Mouse (Mus musculus): ENCODE measurements at regions not wholly inside any gene's neighbourhood (a gene's known extent, or its start where the extent isn't known, plus 50 kb on each side); places are given as distances from the start of the nearest gene placed in this dataset.

DNA sequence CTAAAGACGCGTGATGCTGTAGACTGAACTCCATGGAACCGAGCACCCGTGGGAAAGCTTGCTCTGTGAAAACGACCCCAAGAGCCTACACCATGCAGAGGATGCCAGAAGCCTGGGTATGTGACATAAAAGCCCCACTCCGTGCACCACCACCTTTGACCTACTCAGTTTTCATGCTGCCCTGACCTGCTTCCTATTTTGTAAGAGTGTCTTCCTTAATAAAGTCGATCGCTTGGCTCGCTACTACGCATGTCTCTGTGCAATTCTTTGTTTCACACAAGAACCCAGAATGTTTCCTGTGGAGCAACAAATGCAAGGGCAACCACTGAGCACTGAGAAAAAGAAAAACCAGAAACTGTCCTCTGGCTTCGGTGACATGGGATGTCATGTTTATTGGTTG, 60.5 kb downstream of the Sec61b start:
- no peak for ATAC-seq (replicated peaks; ENCODE audit: low read depth, poor library complexity, severe bottlenecking)

DNA sequence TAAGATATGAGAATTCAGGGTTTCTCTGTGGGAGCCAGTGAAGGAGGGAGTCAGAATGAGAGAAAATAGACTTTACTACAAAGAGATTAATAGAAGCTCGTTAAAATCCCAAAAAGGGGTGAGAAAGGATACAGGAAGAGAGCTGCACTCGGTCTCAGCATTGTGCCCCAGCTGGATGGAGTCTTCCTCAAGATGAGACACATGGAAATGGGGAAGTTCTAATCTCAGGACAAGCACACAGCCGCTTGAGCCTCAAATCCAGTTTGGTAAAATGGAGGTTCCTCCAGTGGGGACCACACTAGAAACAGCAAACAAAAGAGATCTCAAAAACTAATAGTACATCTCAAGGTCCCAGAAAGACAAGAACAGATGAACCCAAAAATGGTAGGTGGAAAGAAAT, 93.2 kb downstream of the Sec61b start:
- peak; percentile 72 for ATAC-seq (replicated peaks; ENCODE audit: low read depth, poor library complexity, severe bottlenecking)

DNA sequence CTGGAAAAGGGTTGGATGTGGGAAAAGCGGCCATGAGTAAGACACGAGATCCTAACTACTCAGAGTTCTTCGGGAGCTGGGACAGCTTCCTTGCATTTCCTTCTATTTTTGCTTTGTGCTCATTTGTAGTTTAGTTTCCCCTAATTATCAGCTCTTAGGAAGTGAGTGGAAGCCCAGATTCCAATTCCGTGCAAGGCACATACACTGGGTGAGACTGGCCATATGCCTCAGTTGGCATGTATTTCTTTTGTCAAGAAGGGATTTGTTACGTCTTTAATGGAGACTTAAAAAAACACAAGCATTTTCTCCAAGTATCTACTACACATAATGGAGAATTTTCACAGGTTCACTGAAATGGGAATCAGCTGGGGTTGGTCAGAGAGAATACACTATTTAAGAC, 96.4 kb downstream of the Sec61b start:
- ATAC-seq (replicated peaks; ENCODE audit: low read depth, poor library complexity, severe bottlenecking) = no peak

DNA sequence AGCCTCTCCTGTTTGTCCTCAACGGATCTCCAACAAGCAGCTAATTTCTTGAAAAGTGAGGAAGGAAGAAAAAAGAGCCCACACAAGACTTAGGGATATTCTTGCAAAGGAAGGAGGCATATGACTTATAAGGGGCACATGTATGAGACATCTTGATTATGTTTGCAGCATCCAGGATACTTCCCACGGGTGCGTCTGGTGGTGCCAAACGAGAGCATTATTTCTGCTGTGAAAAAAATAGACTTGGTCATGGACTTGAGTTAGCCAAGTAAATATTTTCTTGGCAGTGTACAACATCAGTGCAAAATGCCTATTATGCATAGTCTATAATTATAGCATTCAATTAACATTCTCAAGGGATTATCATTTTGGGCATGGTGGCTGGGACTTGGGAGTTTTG, 101.6 kb downstream of the Sec61b start:
- no peak for ATAC-seq (replicated peaks; ENCODE audit: low read depth, poor library complexity, severe bottlenecking)

DNA sequence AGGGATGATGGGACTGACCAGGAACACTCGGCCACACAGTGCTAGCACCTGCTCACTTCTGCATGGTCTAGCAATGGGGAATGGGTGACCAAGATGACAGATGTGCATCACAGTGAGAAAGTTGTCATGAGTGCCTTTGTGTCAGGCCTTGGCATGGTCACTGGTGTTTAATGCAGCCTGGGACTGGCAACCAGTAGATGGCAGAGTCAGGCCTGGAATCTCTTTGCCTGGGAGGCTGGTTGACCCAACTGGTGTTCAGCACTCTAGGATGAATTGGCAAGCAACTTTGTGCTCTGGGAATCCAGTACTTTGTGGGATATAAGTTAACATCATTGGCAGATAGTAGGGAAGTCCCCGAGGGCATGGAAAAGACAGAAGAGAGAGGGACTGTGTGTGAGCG, 103.0 kb downstream of the Sec61b start:
- no peak for ATAC-seq (replicated peaks; ENCODE audit: low read depth, poor library complexity, severe bottlenecking)

DNA sequence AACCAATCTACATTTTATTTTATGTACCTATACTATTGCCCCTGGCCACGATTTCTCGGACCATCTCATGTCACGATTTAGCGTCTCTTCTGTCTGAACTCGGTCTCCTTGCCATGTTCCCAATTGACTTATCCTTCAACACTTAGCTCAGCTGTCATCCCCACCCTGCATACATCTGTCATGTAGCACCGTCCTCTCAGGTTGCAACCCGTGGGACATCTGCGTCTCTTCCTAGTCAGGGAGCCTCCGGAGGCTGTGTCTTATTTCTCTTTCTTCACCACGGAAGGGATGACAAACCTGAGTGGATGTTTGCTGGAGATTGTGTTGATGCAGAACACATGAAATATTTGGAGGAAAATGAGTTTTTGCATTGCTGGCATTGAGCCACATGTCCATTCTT, 104.2 kb downstream of the Sec61b start:
- no peak for ATAC-seq (replicated peaks; ENCODE audit: low read depth, poor library complexity, severe bottlenecking)

DNA sequence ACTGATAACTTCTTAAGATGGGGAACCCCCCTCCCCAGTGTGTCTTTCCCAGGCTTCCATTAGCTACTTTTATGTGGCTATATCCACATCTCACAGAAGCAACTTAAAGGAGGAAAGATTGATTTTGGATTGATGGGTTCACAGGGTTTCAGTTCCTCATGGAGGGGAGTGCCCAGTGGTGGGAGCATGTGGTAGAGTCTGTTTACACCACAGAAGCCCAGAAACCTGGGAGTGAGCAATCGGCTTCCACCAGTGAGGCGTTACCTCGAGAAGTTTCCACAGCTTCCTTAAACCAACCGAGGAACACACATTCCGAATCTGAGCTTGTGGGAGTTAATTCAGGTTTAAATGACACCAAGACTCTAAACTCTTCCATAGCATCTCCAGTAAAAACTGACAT, 106.1 kb downstream of the Sec61b start:
- ATAC-seq (replicated peaks; ENCODE audit: low read depth, poor library complexity, severe bottlenecking) = 0 out of 2 replicates have a peak, but pooled peaks have one; percentile 58

DNA sequence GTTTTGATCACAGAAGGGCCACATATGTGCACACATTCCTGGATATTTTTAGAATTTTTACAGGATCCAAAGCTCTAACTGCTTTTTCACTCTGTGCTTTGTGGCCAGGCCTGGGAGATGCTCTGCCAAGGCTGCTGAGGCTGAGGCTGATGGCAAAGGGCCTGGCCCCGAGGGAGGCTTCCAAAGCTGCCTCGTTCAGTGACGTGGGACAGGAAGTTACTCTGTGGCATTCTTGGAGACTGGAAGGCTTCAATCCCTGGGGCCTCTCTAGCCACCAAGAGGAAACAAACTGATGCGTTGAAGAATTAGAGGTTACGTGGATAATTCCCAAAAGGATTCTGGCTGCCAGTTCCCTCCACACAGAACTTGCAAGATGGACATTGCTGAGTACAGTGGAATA, 112.8 kb downstream of the Sec61b start:
- ATAC-seq (replicated peaks; ENCODE audit: low read depth, poor library complexity, severe bottlenecking) = no peak

DNA sequence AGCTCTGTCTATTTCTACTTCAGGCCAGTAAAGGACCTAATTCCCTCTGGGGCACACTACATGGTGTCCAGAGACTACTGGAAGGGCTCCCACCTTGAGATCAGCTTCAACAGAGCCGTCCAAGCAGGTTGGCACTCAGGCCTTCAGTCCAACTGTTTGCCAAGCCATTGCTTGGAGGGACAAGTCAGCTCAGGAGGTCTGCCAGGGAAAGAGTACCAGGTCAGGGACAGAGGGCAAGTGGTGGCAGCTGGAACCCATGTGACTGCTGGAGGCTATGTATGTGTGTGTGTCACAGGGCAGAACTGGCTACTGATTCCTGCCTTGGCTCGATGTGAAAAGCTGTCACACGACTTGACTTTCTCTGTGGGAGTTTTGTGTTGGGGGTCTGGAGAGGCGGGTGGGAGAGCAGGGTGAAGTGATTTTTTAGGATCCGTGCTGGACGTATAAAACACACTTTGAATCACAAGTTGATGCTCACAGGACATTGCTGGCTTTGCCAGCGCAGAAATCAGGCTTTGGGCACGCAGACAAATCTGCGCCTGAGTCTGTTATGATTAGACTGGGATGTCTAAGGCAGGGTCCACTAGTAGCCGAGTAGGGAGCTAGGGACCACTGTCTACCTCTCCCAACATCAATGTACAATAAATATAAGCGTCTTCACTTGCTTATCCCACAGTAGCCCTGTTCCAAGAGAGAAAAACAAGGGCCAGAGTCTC, 118.0 kb downstream of the Sec61b start:
- ATAC-seq (replicated peaks; ENCODE audit: low read depth, poor library complexity, severe bottlenecking) = no peak

DNA sequence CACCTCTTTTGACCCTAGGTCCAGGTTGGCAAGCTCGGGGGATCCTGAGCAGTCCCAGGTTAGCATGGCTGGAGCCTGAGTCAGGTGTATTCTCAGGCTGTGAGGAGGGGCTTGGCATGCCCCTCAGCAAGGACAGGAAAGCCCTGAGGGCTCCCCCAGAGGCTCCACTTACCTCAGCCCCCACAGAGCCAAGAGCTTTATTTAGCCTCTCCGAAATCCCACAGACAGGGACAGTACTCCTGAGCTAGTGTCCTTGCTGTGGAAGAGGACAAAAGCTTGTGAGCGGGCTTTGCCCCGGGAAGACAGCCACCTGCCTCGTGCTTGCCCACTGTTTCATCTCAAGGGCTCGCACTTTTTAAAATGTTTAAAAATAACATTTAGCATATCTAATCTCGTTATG, 118.7 kb downstream of the Sec61b start:
- ATAC-seq (replicated peaks; ENCODE audit: low read depth, poor library complexity, severe bottlenecking) = no peak

DNA sequence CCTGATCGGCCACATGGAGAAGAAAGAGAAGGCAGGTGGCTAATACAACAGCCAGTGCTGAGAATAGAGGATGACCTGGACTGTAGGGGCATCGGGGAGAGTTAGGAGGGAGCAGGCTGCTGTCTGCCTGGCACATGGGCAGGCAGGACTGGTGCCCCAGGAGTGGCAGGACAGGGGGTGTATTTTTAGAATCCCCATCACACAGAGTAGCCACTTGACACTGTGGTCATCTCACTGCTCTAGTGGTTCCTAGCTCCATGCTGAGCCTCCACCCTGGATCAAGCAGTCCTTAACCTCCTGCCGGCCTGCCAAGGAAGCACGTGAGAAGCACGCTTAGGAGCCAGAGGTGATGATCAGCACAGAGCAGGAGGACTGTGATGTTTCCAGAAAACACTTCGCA, 119.7 kb downstream of the Sec61b start:
- no peak for ATAC-seq (replicated peaks; ENCODE audit: low read depth, poor library complexity, severe bottlenecking)

DNA sequence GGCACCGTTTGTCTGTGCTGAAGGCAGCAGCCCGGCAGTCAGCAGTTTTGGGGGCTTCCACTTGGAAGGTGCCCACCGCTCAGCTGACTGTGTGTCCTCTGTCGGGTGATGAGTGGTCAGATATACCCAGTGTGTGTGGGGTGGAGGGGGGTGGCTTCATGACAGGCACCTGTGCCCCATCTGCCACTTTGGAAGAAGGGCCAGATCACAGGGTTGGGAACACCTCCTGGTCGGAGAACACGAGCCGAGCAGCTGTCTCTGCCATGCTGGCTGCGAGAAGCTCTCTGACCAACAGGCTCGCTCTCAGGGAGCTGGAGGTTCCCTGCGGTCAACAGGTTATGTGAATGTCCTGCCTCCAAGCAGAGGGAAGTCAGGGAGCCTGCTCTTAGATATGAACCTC, 121.4 kb downstream of the Sec61b start:
- no peak for ATAC-seq (replicated peaks; ENCODE audit: low read depth, poor library complexity, severe bottlenecking)

DNA sequence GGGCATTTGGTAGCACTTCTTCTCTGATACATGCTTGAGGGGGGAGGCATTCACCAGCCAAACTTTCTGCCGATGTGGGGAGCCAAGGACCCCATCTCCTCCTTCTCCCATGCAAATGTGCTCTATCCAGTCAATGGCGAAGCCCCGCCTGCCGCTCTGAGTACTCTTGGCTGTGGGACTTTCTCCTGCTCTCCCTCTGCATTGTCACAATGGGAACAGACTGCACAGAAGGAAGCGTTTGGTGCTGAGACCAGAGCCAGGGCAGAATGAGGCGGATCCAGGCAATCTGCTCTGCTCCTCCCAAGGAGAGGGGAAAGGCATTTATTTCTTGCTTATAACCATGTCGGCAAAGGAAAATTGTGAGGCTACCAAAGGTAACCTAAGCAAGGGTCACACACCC, 123.1 kb downstream of the Sec61b start:
- ATAC-seq (replicated peaks; ENCODE audit: low read depth, poor library complexity, severe bottlenecking) = no peak

DNA sequence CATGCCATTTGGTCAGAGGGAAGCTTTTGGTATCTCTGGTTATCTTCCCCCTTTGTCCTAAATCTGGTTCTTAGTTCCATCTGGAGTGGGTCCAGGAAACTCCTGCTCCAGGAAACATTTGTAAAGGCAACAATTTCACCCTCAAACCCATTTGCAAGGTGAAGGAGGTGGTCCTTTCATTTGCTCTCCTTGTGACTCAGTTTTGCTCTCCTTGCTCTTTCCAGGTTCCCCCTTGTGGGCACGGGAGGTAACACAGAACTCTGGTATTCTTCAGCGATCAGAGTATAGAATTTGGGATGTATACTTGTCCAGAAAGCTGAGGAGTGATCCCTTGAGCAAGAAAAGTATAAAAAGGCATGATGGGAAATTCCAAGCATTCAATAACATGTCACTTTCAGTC, 123.8 kb downstream of the Sec61b start:
- ATAC-seq (replicated peaks; ENCODE audit: low read depth, poor library complexity, severe bottlenecking) = peak; percentile 60; the same call in 1 of the 2 replicates

DNA sequence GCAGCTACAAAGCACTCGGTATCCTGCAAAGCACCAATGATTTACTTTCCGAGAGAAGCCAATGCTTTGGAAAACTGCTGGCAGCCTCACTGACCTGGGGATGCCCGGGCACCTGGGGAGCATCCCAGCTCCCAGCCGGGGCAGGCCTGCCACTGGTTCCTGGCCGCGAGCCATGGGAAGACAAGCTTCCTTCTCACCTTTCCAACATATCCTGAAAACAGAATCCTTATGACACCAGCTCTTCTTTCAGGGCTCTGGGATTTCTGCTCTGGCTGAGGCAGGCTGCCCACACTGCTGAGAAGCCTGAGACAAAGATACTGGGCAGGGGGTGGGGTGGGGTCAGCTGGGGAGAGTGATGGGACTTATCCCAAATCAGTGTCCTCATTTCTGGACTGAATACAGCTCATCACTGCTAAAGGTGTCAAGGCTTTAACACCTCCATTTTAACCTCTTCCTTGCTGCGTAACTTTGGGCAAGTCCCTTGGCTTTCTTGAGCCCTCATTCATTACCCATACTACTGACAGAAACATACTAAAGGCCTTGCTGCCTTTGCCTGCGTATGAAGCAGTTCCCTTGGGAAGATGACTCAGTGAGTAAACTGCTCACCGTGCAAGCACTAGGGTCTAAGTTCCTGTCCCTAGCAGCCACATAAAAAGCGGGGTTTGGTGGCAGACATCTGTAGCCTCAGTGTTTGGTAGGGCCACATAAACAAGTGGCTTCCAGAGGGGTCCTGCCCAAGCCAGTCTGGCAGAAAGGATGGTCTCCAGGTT, 127.0 kb downstream of the Sec61b start:
- ATAC-seq (replicated peaks; ENCODE audit: low read depth, poor library complexity, severe bottlenecking) = no peak

DNA sequence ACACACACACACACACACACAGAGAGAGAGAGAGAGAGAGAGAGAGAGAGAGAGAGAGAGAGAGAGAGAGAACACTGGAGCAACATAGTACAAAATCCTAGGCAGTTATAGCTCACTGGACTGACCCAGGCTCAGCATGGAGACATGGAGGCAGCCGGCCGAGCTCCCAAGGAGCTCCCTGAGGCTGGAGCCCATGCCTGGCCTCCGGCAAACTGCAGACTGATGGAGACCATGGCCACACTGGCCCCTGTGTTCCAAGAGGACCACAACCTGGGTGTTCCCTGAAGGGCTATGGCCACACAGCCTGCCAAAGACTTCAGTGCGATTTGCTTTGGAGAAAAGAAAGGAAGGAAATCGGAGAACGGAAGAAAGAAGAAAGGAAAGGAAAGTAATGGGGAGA, 128.9 kb downstream of the Sec61b start:
- ATAC-seq (replicated peaks; ENCODE audit: low read depth, poor library complexity, severe bottlenecking) = no peak

DNA sequence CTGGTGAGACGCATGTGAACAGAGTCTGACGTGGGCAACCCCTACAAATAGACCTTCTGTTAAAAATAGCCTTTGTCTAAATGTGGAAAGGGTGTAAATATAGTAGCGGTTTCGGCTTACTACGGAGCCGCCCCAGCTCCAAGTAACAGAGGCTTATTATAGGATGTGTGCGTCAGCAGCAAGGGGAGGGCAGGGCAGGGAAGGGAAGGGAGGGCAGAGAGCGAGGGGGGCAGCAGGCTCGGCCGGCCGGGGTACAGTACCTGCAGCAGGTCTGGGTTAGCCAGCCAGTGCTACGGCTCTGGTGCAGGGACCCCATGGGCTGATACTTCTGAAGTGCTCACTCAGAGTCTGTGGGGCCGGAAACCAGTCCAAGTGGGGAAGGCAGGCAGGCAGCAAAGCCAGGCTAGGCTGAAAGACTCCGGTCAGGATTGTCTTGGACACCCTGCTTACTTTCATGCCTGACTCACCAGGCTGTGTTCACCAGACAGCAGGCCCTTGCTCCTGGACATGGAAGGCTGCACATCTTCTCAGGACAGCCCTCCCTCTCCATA, 129.5 kb downstream of the Sec61b start:
- ATAC-seq (replicated peaks; ENCODE audit: low read depth, poor library complexity, severe bottlenecking) = peak; percentile 82

DNA sequence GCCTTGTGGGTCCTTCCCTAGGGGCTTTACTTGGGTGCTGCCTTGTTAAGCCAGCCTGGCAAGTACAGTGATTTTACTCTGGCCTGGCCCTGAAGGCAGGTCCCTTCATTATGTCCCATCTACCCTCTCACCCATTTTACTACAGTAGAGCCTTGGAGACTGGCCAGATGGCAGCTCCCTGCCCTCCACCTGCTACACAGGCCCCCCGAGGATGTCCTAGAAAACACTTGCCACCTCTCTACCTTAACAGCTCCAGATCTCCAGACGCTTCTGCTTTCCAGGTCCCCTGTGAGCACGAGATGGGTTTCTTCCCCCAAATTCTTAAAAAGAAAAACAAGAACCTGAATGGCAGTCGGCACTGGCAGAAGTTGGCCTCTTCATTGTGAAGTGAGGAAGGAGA, 131.2 kb downstream of the Sec61b start:
- ATAC-seq (replicated peaks; ENCODE audit: low read depth, poor library complexity, severe bottlenecking) = no peak

DNA sequence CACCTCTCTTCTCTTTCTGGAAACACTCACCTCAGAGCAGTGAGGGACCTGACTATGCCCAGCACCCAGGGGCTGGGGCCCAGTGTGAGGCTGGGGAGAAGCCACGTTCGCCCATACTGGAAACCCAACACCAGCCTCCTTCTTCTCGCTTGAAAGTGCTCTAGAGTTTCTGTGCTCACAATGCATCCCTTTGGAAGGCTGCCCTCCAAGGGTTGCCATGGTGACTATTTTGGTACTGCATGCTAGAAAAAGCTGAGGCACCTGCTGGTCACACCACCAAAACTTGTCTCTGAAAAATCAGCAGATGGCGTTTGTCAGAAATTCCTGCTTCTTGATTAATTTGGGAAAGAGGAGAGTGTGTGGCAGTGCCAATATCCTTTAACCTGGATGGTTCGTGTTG, 134.2 kb downstream of the Sec61b start:
- no peak for ATAC-seq (replicated peaks; ENCODE audit: low read depth, poor library complexity, severe bottlenecking)

DNA sequence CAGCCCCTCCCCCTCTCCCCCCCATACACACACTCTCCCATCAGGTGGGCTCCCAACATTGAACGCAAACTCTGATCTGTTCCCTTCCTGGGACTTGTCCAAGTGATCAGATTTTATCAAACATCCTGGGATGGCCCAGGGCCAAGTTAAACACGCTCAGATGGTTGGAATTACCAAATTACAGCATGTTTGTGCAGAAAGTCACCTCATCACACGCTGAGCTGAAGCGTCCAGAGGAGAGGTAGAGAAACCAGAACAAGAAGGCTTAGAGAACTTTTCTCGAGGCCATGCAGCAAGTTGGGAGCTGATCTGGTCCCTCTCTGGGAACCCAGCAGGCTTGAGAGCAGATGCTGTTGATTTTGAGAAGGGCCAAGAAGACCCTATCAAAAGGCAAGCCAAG, 136.5 kb downstream of the Sec61b start:
- no peak for ATAC-seq (replicated peaks; ENCODE audit: low read depth, poor library complexity, severe bottlenecking)

DNA sequence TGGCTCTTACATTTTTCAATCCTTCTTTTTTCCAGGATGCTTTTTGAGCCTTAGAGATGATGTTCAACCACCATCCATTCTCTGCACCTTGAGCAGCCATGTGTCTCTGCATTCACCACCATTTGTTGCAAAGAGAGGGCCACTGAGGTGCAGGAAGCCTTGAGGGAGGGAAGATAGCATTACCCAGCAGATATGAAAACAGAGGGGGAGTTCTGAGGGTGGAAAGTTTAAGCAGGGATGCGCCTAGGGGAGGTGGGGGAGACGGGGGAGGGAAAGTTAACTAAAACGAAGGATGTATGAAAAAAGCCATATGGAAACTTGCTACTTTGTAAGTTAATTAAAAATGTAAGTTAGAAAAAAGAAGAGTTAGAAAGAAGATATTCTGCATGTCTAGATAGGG, 142.1 kb downstream of the Sec61b start:
- ATAC-seq (replicated peaks; ENCODE audit: low read depth, poor library complexity, severe bottlenecking) = no peak

DNA sequence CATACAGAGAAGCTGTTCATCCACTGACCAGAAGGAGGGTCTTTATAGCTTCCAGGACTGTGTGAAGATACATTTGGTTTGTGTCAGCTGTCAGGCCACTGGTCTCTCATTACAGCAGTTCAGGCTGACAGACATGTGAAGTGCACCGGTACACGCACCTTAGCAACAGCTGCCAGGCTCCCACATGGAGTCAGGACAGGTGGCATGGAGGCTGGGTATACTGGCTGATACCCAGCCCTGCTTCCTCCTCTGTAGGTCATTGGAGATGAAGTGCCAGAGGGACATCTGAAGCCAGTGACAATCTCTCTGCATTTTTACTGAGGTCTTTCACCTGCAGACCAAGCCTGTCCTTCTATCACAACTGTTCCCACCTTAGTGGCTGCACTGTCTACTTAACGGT, 146.2 kb downstream of the Sec61b start:
- ATAC-seq (replicated peaks; ENCODE audit: low read depth, poor library complexity, severe bottlenecking) = no peak
